Mouse (Mus musculus): ENCODE data around the gene Arhgef40.
"Not testable (repeated sequence)": the region's sequence is repeated elsewhere in the genome, so short reads cannot be mapped to it uniquely, and the experiment has no call there.

The Arhgef40 gene

DNA sequence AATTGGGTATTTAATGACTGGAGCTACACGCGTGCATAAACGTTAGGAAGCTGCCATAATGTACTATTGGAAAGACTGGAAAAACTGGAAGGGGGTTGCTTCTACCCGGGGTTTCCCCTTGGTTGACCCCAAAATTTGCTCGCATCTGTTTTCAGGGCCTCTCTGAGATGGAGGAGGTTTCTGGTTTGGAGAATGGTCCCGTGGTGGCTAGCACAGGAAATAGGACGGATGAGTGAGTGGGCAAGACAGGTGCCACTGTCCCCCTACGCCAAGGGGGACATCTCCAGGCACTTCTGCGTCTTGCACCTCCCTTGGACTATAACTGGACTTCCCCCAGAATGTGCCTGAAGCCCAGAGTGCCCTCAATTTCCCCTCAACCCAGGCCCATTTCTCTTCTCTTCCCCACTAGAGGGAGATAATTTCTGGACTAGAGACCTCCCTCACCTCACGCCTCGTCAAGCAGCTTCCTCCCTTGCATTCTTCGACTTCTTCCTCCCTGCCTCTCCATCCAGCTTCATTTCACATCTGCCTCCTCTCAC lies 34.6 kb downstream of the Arhgef40 start:
- DNase-seq (ENCODE audit: low read depth), result no peak

DNA sequence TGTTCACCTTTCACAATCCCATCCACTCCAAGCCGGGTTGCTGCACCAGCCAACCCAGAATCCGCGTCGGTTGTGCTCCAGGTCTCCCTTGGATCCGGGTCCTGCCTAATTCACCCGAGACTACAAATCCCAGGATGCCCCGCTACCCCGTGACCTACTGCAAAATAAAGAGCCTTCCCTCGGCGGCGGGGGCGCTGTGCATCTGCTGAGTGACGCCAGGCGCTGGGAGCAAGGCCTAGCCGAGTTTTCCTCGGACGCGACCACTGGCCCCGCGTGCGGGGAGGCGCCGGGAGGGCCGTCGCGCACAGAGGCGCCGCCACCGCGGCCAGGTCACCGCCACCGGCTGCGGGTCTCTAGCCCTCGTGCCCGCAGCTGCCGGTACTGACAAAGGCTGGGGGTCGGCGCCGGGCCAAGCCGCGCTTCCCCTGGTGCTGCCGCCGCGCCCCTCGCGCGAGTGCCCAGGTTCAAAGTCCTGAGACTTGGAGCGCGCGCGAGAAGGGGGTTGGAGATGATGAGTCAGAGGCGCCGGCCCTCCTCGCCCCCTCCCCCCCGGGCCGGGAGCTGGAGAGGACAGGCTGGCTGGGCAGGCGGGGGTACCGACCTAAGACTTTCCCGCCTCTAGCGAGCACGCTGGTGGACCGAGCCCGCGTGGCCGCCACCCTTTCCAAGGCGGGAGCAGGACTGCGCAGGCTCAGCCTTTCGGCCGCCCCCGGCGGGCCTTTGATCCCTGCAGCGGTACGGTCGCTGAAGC lies 35.2 kb downstream of the Arhgef40 start:
- DNase-seq (ENCODE audit: low read depth), result peak; percentile 95

GRCm38 (mm10) chr14:52020486-52021137 lies 36.1 kb downstream of the Arhgef40 start, which contains the start of gene Zfp219:
Zfp219 (minus strand) TSS chr14:52020733.
- peak; percentile 78 for DNase-seq (ENCODE audit: low read depth)

- DNase-seq (ENCODE audit: low read depth), result no peak
These were observed 36.6 kb downstream of the Arhgef40 start for GRCm38 (mm10) chr14:52021138-52021529.

- DNase-seq (ENCODE audit: low read depth), result no peak
These were observed 37.2 kb downstream of the Arhgef40 start for GRCm38 (mm10) chr14:52021568-52022212.

DNA sequence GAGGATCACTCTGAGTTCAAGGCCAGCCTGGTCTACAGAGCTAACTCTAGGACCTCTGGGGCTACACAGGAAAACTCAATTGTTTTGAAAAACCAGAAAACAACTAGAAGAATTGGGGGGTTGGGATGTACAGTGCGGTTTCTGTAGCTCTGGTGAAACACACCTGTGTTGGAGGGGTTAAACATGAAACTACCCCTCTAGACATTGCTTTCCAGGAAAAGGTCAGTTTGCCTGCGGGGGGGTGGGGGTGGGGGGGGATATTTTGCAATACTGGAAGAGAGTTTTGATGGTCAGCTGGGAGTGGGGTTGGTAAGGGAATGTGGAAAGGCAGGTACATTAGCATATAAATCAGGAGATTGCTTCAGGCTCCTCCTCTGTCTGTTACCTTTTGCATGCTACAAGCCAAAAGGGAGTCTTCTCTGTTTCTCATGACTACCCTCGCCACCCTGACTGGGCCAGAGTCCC lies 37.8 kb downstream of the Arhgef40 start:
- DNase-seq (ENCODE audit: low read depth), result no peak

DNA sequence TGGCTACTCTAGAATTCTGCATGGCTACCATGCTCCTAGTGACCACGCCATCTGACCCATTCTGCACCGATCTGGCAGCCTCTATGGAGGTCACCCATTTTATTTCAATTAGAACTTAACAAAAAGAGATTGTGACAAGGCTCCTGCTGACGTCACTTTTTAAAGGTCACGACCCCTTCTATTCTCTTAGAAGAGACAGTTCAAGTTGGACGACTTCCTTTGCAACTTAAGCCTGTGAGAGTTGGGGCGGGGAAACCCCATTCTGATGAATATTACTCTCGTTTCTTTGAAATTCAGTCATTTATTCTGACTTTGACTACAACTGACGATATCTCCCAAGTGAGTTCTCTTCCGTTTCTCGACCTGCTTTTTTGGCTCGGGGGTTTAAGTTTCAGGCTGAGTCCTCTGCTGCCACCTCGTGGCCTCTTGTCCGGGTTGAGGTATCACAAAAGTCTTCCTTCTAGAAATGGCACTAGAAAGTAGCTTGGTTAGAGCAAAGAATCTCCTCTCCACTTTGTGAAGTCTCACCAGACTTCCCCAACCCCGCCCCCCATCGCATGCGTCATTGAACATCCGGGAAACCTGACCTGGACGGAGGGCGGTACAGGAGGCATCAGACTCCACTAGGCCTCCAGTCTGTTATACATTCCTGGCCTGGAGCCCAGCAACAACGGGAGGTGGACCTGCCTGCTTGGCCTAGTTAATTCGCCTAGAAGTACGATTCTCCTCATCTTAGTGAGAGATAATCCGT lies 38.4 kb downstream of the Arhgef40 start:
- peak; percentile 84 for DNase-seq (ENCODE audit: low read depth)

GRCm38 (mm10) chr14:52024133-52024532 lies 39.6 kb downstream of the Arhgef40 start:
- DNase-seq (ENCODE audit: low read depth), result no peak

DNA sequence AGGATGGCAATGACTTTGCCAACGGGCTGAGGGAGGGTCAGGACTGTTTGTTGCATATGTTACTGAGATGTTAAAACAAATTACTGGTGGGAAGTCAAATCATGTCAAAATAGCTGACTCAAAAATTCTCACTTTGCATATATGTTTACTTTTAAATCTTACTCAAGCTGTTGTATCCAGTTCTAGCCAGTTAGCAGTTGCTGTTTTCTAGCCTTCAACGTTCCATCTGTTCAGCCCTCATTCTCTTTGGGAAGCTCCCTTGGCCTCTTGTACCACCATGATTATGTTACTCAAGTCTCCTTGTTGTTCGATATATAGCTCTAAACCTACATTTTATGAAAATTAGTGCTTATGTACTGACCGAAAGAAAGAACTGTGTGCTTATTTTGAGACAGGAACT lies 41.8 kb downstream of the Arhgef40 start:
- no peak for DNase-seq (ENCODE audit: low read depth)

DNA sequence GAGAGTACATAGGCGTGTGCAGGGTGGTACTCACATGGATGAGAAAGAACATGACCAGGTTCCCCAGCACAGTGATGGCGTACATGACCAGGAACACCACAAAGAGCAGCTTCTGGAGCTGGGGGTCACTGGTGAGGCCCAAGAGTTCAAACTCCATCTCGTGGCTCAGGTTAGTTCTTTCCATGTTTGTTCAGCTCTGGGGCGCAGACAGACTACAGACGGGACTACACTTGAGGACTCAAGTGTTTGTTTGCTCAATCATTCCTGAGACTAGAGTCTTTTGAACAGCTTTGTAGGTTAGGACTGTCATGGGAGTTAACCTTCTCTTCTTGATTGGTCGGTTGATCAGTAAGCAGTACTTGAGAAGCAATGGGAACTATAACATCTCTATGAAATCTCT lies 51.4 kb downstream of the Arhgef40 start:
- DNase-seq (ENCODE audit: low read depth), result no peak

DNA sequence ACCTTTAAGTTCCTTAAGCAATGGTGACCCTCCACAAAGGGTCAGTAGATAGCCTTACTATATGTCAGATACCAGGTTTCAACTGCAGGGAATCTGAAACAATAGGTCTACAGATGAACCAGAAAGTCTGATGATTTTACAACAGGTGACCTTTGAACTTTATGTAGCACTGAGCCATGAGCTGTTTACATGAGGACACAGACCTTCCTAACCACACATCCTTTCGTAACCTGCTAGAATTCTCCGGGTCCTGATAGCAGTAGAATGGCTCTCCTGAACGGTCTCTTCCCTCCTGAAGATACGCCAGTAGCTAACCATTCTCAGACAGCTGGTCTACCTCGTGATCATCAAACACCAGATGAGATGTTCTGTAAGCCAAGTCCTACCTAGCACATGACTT lies 54.8 kb downstream of the Arhgef40 start:
- no peak for DNase-seq (ENCODE audit: low read depth)

DNA sequence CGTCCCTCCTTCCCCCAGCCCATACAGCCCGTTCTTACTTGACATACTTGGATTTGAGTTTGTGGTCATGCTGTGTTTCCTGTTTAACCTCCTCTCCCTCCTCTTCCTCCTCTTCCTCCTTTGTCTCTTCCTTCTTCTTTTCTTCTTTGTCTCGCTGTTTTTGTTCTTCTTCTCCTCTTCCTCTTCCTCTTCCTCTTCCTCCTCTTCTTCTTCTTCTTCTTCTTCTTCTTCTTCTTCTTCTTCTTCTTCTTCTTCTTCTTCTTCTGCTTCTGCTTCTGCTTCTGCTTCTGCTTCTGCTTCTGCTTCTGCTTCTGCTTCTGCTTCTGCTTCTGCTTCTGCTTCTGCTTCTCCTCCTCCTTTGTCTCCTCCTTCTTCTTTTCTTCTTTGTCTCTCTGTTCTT lies 57.8 kb downstream of the Arhgef40 start, which contains the start of gene Olfr221:
Olfr221 (minus strand) TSS at position 101 of the 400 bp plus-strand sequence.
- DNase-seq (ENCODE audit: low read depth), result not testable (repeated sequence)

- DNase-seq (ENCODE audit: low read depth), result no peak
These were observed 58.9 kb downstream of the Arhgef40 start for GRCm38 (mm10) chr14:52043446-52043845.

DNA sequence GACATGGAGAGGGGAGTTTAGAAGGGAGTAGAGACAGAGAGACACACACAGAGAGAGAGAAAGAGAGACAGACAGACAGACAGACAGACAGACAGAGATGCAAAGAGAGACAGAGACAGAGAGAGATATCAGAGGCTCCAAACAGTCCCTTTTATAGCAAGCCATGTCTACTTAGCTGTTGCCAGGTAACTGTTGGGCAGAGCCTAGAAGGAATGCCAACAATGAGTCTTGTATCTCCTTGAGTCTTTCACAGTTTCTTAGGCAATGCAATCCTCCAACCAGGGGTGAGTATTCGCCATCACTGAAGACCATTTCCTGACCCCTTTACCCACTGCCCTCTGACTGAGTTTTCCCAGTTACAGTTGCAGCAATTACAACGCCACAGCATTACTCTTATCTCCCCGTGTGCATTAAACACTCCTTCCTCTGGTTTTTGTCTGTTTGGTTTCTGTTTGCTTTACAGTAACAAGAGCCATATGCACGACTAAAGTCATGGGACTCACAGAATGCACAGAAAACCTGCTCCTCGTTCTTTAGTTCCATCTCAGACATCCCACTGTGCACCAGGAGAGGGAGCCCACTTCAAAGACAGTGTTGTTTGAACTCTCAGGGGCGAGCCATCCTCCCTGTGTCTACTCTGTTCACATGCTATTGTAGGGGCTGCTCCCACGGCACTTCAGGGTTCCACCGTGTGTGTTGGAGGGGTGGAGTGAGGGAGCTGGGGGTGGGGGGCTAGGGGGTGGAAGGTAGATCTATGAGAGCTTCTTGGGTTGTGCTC lies 60.6 kb downstream of the Arhgef40 start:
- no peak for DNase-seq (ENCODE audit: low read depth)

GRCm38 (mm10) chr14:52045966-52046565 lies 61.5 kb downstream of the Arhgef40 start:
- no peak for DNase-seq (ENCODE audit: low read depth)

DNA sequence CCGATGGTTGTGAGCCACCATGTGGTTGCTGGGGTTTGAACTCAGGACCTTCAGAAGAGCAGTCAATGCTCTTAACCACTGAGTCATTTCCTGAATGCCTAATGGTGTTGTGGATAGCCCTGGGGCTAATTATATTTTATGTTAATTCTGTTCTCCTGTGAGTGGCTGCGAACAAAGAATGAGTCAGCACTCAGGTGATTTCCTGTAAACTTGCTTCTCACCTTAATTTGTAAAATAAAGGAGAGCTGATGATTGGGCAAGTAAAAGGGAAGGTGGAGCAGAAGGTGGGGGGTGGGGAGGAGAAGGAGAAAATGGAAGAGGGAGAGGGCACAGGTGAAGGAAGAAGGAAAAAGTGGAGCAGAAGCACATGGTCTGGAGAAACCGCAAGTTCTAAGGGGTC lies 68.2 kb downstream of the Arhgef40 start:
- not testable (repeated sequence) for DNase-seq (ENCODE audit: low read depth)
